Mouse (Mus musculus): ENCODE data around the gene Tmem206. TPM values are rescaled to one million over a fixed set of nuclear protein-coding genes. Genes with fewer than 3 reads are reported as not detected.

Gene Tmem206
- polyA plus RNA-seq, 1 experiment, result 10.1 TPM

DNA sequence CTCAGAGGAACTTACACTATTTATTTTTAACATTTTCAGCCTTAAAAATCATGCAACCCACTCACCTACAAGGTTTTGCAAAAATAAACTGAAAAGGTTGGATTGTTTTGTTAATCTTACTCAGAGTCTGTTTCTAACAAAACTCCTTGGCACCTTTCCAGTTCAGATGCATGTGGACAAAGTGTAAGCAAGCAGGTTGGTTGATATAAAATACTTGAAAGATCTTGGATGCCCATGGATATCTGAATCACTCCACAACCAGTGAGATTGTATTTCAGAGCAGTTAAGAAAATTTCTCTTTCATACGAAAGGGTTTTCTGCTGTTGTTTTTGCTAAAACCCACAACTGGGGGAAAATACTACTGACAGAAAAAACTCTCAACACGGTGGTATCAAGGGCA lies 68.4 kb downstream of the Tmem206 start:
- Histone ChIP-seq H3K27ac (ENCODE audit: insufficient read depth, low read length) (no peak overlapping the region), H3K36me3 (ENCODE audit: control insufficient read depth, insufficient read depth, low read length, poor library complexity, severe bottlenecking) (no peaks in the 10 kb centered on the region), H3K4me1 (ENCODE audit: control insufficient read depth, insufficient read depth, low read length) (no peaks in the 10 kb centered on the region), H3K9ac (ENCODE audit: low read depth, poor library complexity, severe bottlenecking) (no peak overlapping the region), H3K27me3 (ENCODE audit: control insufficient read depth, insufficient read depth, low read length, poor library complexity, severe bottlenecking) (no peaks in the 10 kb centered on the region), H3K9me3 (replicated peaks; ENCODE audit: control insufficient read depth, insufficient read depth, low read length, poor library complexity, severe bottlenecking) (no peaks in the 10 kb centered on the region), H3K4me3 (ENCODE audit: low read depth, low read length) (no peak overlapping the region)
- TF ChIP-seq POLR2A (IDR thresholded peaks at IDR 0.05; ENCODE audit: insufficient read depth, low read length) (no peak), EP300 (IDR thresholded peaks at IDR 0.05; ENCODE audit: insufficient read depth, low read depth, low read length) (no peak), CTCF (IDR thresholded peaks at IDR 0.05; ENCODE audit: low read depth, low read length) (no peak)

DNA sequence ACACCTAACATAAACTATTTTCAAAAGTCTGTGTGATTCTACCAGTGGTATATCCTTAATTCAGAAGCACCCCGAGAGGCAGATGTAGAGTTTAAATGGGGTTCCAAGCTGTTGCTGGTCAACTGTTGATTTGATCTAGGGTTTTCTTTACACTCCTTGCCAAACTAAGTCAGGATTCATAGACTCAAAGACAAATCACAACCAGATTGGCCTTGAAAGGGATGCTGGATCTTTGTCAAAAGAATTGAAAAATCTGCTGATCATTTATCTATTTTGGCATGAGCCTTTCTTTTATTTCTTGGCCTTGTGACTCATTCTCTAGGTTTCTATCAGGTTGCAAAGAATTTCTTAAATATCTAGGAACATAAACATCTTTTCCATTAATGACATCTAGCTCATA lies 69.5 kb downstream of the Tmem206 start:
- no peaks in the 10 kb centered on the region for H3K9me3 ChIP-seq (replicated peaks; ENCODE audit: control insufficient read depth, insufficient read depth, low read length, poor library complexity, severe bottlenecking)
- H3K4me1 ChIP-seq (ENCODE audit: control insufficient read depth, insufficient read depth, low read length), result no peaks in the 10 kb centered on the region
- no peaks in the 10 kb centered on the region for H3K36me3 ChIP-seq (ENCODE audit: control insufficient read depth, insufficient read depth, low read length, poor library complexity, severe bottlenecking)
- no peaks in the 10 kb centered on the region for H3K27me3 ChIP-seq (ENCODE audit: control insufficient read depth, insufficient read depth, low read length, poor library complexity, severe bottlenecking)
- H3K4me3 ChIP-seq (ENCODE audit: low read depth, low read length), result no peak overlapping the region
- TF ChIP-seq POLR2A (IDR thresholded peaks at IDR 0.05; ENCODE audit: insufficient read depth, low read length), result no peak
- no peak for TF ChIP-seq CTCF (IDR thresholded peaks at IDR 0.05; ENCODE audit: low read depth, low read length)
- TF ChIP-seq EP300 (IDR thresholded peaks at IDR 0.05; ENCODE audit: insufficient read depth, low read depth, low read length), result no peak
- peak overlapping the region; percentile 96 for H3K9ac ChIP-seq (ENCODE audit: low read depth, poor library complexity, severe bottlenecking)
- no peak overlapping the region for H3K27ac ChIP-seq (ENCODE audit: insufficient read depth, low read length)

DNA sequence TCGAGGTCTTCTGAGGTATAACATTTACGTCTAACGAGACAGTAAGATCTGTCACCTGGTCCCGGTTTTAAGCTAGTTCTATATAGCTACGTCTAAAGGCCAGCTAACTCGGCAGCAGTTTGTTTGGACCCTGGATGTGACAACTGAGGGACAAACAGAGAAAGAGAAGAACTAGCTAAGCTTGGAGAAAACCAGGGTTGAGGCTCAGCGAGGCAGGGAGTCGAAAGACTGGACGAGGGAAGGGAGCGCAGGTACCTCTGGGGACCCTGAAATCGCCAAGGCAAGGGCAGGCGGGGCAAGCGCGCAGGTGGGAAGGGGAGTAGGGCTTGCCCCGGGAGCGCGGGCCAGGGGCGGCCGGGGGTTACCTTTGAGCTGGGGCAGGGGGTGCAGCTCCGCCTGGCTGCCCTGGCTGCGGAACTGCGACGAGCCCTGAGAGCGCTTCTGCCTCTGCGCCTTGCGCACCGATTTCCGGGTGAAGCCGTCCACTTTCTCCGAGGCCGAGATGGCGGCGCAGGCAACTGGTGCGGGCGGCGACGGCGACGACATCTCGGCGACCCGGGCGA lies 70.2 kb downstream of the Tmem206 start:
- Histone ChIP-seq H3K4me3 (ENCODE audit: low read depth, low read length) (peak overlapping the region; percentile 92), H3K9me3 (replicated peaks; ENCODE audit: control insufficient read depth, insufficient read depth, low read length, poor library complexity, severe bottlenecking) (no peaks in the 10 kb centered on the region), H3K27ac (ENCODE audit: insufficient read depth, low read length) (no peak overlapping the region), H3K4me1 (ENCODE audit: control insufficient read depth, insufficient read depth, low read length) (no peaks in the 10 kb centered on the region), H3K9ac (ENCODE audit: low read depth, poor library complexity, severe bottlenecking) (peak overlapping the region; percentile 96), H3K27me3 (ENCODE audit: control insufficient read depth, insufficient read depth, low read length, poor library complexity, severe bottlenecking) (no peaks in the 10 kb centered on the region), H3K36me3 (ENCODE audit: control insufficient read depth, insufficient read depth, low read length, poor library complexity, severe bottlenecking) (no peaks in the 10 kb centered on the region)
- no peak for TF ChIP-seq POLR2A (IDR thresholded peaks at IDR 0.05; ENCODE audit: insufficient read depth, low read length)
- no peak for TF ChIP-seq EP300 (IDR thresholded peaks at IDR 0.05; ENCODE audit: insufficient read depth, low read depth, low read length)
- TF ChIP-seq CTCF (IDR thresholded peaks at IDR 0.05; ENCODE audit: low read depth, low read length), result no peak

DNA sequence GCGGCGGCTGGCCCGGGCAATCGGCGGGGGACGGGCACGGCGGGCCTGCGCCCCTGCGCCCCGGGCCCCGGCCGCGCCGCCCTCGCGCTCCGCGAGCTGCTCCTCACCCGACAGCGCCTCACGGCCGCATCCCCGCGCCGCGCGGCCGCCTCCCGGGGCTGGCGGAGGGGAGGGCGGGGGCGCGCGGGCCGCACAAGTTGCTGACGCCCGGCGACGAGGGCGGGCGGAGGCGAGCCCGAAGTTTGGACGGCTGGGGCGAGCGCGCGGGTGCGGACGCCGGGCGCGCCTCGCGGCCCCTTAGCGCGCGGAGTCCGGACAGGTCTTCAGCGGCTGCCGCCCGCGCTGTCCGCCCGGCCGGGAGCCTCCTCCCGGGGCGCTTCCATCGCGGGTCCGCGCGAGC lies 70.7 kb downstream of the Tmem206 start:
- no peak for TF ChIP-seq EP300 (IDR thresholded peaks at IDR 0.05; ENCODE audit: insufficient read depth, low read depth, low read length)
- TF ChIP-seq POLR2A (IDR thresholded peaks at IDR 0.05; ENCODE audit: insufficient read depth, low read length), result no peak
- TF ChIP-seq CTCF (IDR thresholded peaks at IDR 0.05; ENCODE audit: low read depth, low read length), result no peak
- Histone ChIP-seq H3K4me3 (ENCODE audit: low read depth, low read length) (peak overlapping the region; percentile 92), H3K9ac (ENCODE audit: low read depth, poor library complexity, severe bottlenecking) (peak overlapping the region; percentile 96)

DNA sequence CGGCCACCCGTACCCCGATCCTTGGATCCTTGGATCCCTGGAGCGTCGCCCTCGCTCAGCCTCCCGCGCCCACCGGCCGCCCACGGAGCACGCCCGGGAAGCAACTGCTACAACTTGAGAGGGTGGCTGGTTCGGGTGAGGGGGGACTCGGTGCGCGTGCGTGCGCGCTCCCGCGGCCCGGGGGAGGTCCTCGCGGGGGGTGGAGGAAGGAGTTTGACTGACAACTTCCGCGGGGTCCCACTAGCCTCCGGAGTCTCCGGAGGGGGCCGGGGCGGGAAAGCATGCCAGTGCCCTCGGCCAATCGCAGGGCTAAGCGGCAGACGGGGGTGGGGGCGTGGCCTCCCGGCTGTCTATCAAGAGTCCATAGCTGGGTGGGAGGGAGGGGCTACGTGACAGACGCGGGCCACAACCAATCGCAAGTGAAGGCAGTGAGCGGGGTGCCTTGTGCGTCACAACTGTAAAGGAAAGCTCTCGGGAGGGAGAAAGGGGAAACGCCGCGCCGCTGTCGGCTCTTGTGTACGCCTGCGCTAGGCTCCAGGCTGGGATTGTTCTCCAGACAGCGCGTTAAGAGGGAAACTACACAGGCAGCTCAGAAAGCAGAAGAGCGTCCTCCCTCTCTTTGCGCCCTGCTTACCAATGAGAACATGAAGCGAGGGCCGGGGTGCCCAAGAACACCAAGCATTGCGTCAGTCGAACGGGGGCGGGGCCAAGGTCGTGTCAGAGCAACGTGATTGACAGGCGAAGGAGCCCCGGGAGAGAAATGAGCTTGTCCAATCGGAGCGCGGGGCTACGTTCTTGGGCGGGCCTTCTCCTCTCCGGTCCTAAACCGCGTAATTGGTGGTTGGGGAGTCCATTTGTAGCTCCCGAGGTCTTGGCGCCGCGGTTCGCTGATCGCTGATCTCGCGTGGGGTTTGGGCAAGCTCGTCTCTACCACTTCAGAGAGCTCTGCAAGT lies 71.5 kb downstream of the Tmem206 start:
- TF ChIP-seq CTCF (IDR thresholded peaks at IDR 0.05; ENCODE audit: low read depth, low read length) (no peak), POLR2A (IDR thresholded peaks at IDR 0.05; ENCODE audit: insufficient read depth, low read length) (peak; percentile 73)
- Histone ChIP-seq H3K9ac (ENCODE audit: low read depth, poor library complexity, severe bottlenecking) (peak overlapping the region; percentile 96), H3K27me3 (ENCODE audit: control insufficient read depth, insufficient read depth, low read length, poor library complexity, severe bottlenecking) (no peaks in the 10 kb centered on the region), H3K27ac (ENCODE audit: insufficient read depth, low read length) (peak overlapping the region; percentile 74), H3K4me1 (ENCODE audit: control insufficient read depth, insufficient read depth, low read length) (no peaks in the 10 kb centered on the region), H3K9me3 (replicated peaks; ENCODE audit: control insufficient read depth, insufficient read depth, low read length, poor library complexity, severe bottlenecking) (no peaks in the 10 kb centered on the region), H3K36me3 (ENCODE audit: control insufficient read depth, insufficient read depth, low read length, poor library complexity, severe bottlenecking) (no peaks in the 10 kb centered on the region), H3K4me3 (ENCODE audit: low read depth, low read length) (peak overlapping the region; percentile 94)

More for the DNA sequence above, 70.7 kb downstream of the Tmem206 start:
- Histone ChIP-seq H3K4me1 (ENCODE audit: control insufficient read depth, insufficient read depth, low read length) (no peaks in the 10 kb centered on the region), H3K27me3 (ENCODE audit: control insufficient read depth, insufficient read depth, low read length, poor library complexity, severe bottlenecking) (no peaks in the 10 kb centered on the region), H3K9me3 (replicated peaks; ENCODE audit: control insufficient read depth, insufficient read depth, low read length, poor library complexity, severe bottlenecking) (no peaks in the 10 kb centered on the region), H3K27ac (ENCODE audit: insufficient read depth, low read length) (no peak overlapping the region), H3K36me3 (ENCODE audit: control insufficient read depth, insufficient read depth, low read length, poor library complexity, severe bottlenecking) (no peaks in the 10 kb centered on the region)

Other genes starting within 250 kb of the Tmem206 start
- gene Batf3, start 228.1 kb upstream of the Tmem206 start, polyA plus RNA-seq (2011; ENCODE audit: insufficient read depth, insufficient read length, low read depth, missing spikeins), result 2.0 and 2.7 TPM in 2 replicates
- not detected in 2 replicates for gene Fam71a, start 161.1 kb upstream of the Tmem206 start, polyA plus RNA-seq (2011; ENCODE audit: insufficient read depth, insufficient read length, low read depth, missing spikeins)
- 4.4 and 7.2 TPM in 2 replicates for gene Atf3, start 107.9 kb upstream of the Tmem206 start, polyA plus RNA-seq (2011; ENCODE audit: insufficient read depth, insufficient read length, low read depth, missing spikeins)
- 19.9 and 20.2 TPM in 2 replicates for gene Nenf, start 7.7 kb upstream of the Tmem206 start, polyA plus RNA-seq (2011; ENCODE audit: insufficient read depth, insufficient read length, low read depth, missing spikeins)
- gene Ppp2r5a, start 77.4 kb downstream of the Tmem206 start, polyA plus RNA-seq (2011; ENCODE audit: insufficient read depth, insufficient read length, low read depth, missing spikeins), result 116 and 127 TPM in 2 replicates
- gene Dtl, start 249.6 kb downstream of the Tmem206 start, polyA plus RNA-seq (2011; ENCODE audit: insufficient read depth, insufficient read length, low read depth, missing spikeins), result 75.6 and 81.1 TPM in 2 replicates
- gene Ints7, start 249.7 kb downstream of the Tmem206 start, polyA plus RNA-seq (2011; ENCODE audit: insufficient read depth, insufficient read length, low read depth, missing spikeins), result 58.1 and 60.6 TPM in 2 replicates

Data from ES-Bruce4 (cell line).